Mouse (Mus musculus) thymus, adult 2 months (tissue): Measurements from ENCODE around the gene Stard10.

Source experiments
- CTCF ChIP-seq: fragments of 200-500 bp; IDR thresholded peaks from 2 replicates; pipeline ENCODE4 v1.5.1; 2012; ENCODE audit warnings: mild to moderate bottlenecking, control low read depth, low read length, moderate library complexity, borderline replicate concordance; ENCODE audit not compliant: control insufficient read depth, poor library complexity, insufficient read depth; ENCODE audit errors: extremely low read depth
- POLR2A ChIP-seq: fragments of 200-500 bp; IDR thresholded peaks from 2 replicates; pipeline ENCODE4 v1.6.1; 2012; ENCODE audit warnings: mild to moderate bottlenecking, low read length, control low read depth, moderate library complexity; ENCODE audit not compliant: control insufficient read depth, poor library complexity, insufficient read depth; ENCODE audit errors: extremely low read depth

DNA sequence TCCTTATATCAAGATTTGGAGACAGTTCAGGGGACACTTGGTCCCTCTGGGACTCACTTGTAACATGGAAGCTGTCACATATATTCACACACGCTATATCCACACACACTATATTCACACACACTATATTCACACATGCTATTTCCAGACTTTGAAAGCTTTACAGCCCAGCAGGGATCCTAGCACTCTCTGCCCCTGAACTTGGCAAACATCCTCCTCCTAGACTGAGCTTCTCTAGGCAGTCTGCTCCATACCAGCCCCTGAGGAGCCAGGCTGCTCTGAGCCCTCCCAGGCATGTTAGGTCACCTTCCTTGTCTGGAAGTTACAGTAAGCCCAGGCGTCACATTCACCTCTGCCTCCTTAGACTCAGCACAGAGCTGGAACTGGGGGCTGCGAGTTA, 19.8 kb downstream of the Stard10 start:
- TF ChIP-seq POLR2A (no peak), CTCF (no peak)
